Mouse (Mus musculus) heart, embryonic 12.5 days (tissue): ENCODE measurements at regions not wholly inside any gene's neighbourhood (a gene's known extent, or its start where the extent isn't known, plus 50 kb on each side); places are given as distances from the start of the nearest gene placed in this dataset.
A peak's percentile ranks its signal among the peaks of the same experiment; 100 is the strongest.
"Not testable (repeated sequence)": the region's sequence is repeated elsewhere in the genome, so short reads cannot be mapped to it uniquely, and the experiment has no call there.

ENCODE experiments used
- ATAC-seq: fragments of 200-750 bp; cut with Nextera tagmentation; 2 replicates; pipeline ENCODE4 v1.8.0; 2017; ENCODE audit warnings: moderate TSS enrichment, moderate library complexity; ENCODE audit not compliant: insufficient number of reproducible peaks, low FRiP score
- H3K27ac ChIP-seq: fragments of 300-500 bp; sonication (generic); 2 replicates; pipeline ENCODE4 v1.5.1; 2016; ENCODE audit warnings: mild to moderate bottlenecking, moderate library complexity; ENCODE audit not compliant: poor library complexity, severe bottlenecking
- H3K27me3 ChIP-seq: fragments of 300-500 bp; sonication (generic); replicated peaks from 2 replicates; pipeline ENCODE4 v1.6.1; 2016; ENCODE audit warnings: mild to moderate bottlenecking, moderate library complexity
- H3K36me3 ChIP-seq: fragments of 300-500 bp; sonication (generic); 2 replicates; pipeline ENCODE4 v1.6.1; 2016; ENCODE audit warnings: mild to moderate bottlenecking, moderate library complexity
- H3K4me1 ChIP-seq: fragments of 300-500 bp; sonication (generic); replicated peaks from 2 replicates; pipeline ENCODE4 v1.6.1; 2016; ENCODE audit warnings: mild to moderate bottlenecking
- H3K4me2 ChIP-seq: fragments of 300-500 bp; sonication (generic); 2 replicates; pipeline ENCODE4 v1.6.1; 2016; ENCODE audit warnings: mild to moderate bottlenecking, moderate library complexity
- H3K4me3 ChIP-seq: fragments of 300-500 bp; sonication (generic); 2 replicates; pipeline ENCODE4 v1.5.1; 2016; ENCODE audit warnings: mild to moderate bottlenecking
- H3K9ac ChIP-seq: fragments of 300-500 bp; sonication (generic); 2 replicates; pipeline ENCODE4 v1.6.1; 2016; ENCODE audit warnings: mild to moderate bottlenecking, moderate library complexity
- H3K9me3 ChIP-seq: fragments of 300-500 bp; sonication (generic); replicated peaks from 2 replicates; pipeline ENCODE4 v1.6.1; 2016; ENCODE audit warnings: mild to moderate bottlenecking, moderate library complexity
- WGBS: fragments of 180-500 bp; shearing (Covaris S2); methylation state at CpG from one replicate; pipeline ENCODE4 v1.1.7; 2016; 5-methylcytosine and 5-hydroxymethylcytosine counted together

GRCm38 (mm10) chr13:52295847-52296246, 235.2 kb downstream of the Diras2 start:
- ATAC-seq = no peak
- H3K4me1 ChIP-seq = no peaks in the 10 kb centered on the region
- WGBS = 90% methylated on average over 15 of the region's 15 CpGs

GRCm38 (mm10) chr13:52296541-52297276, 234.4 kb downstream of the Diras2 start:
- Histone ChIP-seq H3K4me2 (no peak overlapping the region), H3K4me3 (no peak overlapping the region), H3K27me3 (no peaks in the 10 kb centered on the region), H3K9ac (no peak overlapping the region), H3K9me3 (no peaks in the 10 kb centered on the region), H3K36me3 (no peaks in the 10 kb centered on the region), H3K4me1 (no peaks in the 10 kb centered on the region), H3K27ac (no peak overlapping the region)
- ATAC-seq = no peak
- 81% methylated on average over 9 of the region's 9 CpGs for whole genome bisulfite sequencing

More at GRCm38 (mm10) chr13:52295847-52296246, 235.2 kb downstream of the Diras2 start:
- Histone ChIP-seq H3K4me2 (no peak overlapping the region), H3K27me3 (no peaks in the 10 kb centered on the region), H3K9me3 (no peaks in the 10 kb centered on the region), H3K27ac (no peak overlapping the region), H3K4me3 (no peak overlapping the region), H3K36me3 (no peaks in the 10 kb centered on the region), H3K9ac (no peak overlapping the region)

GRCm38 (mm10) chr13:52297277-52297623, 233.8 kb downstream of the Diras2 start:
- no peaks in the 10 kb centered on the region for H3K4me1 ChIP-seq

GRCm38 (mm10) chr13:52298362-52298761, 232.7 kb downstream of the Diras2 start:
- WGBS = 67% methylated on average over 5 of the region's 5 CpGs
- no peak for ATAC-seq
- Histone ChIP-seq H3K27me3 (no peaks in the 10 kb centered on the region), H3K4me1 (no peaks in the 10 kb centered on the region), H3K9me3 (no peaks in the 10 kb centered on the region), H3K27ac (no peak overlapping the region), H3K4me3 (no peak overlapping the region), H3K9ac (no peak overlapping the region), H3K36me3 (no peaks in the 10 kb centered on the region), H3K4me2 (no peak overlapping the region)

More at GRCm38 (mm10) chr13:52297277-52297623, 233.8 kb downstream of the Diras2 start:
- Histone ChIP-seq H3K9ac (no peak overlapping the region), H3K27me3 (no peaks in the 10 kb centered on the region), H3K4me3 (no peak overlapping the region), H3K9me3 (no peaks in the 10 kb centered on the region), H3K36me3 (no peaks in the 10 kb centered on the region), H3K4me2 (no peak overlapping the region), H3K27ac (no peak overlapping the region)
- ATAC-seq = no peak
- 77% methylated on average over 7 of the region's 7 CpGs for WGBS

- not testable (repeated sequence) for H3K9ac ChIP-seq, H3K27me3 ChIP-seq, H3K4me2 ChIP-seq, H3K4me3 ChIP-seq, H3K9me3 ChIP-seq, ATAC-seq, H3K36me3 ChIP-seq, H3K27ac ChIP-seq
- H3K4me1 ChIP-seq = peaks cover 13% of the 10 kb centered on the region; the same call in 1 of the 2 replicates
Observed at GRCm38 (mm10) chr13:52305328-52305727, 225.8 kb downstream of the Diras2 start.

- ATAC-seq = no peak; the same call in 1 of the 2 replicates
- H3K36me3 ChIP-seq = no peaks in the 10 kb centered on the region
- WGBS = 51% methylated on average over 9 of the region's 9 CpGs
Observed at GRCm38 (mm10) chr13:52306783-52307440, 224.2 kb downstream of the Diras2 start.

GRCm38 (mm10) chr13:52310954-52311353, 220.1 kb downstream of the Diras2 start:
- ATAC-seq = no peak
- 45% methylated on average over 2 of the region's 2 CpGs for WGBS

More at GRCm38 (mm10) chr13:52306783-52307440, 224.2 kb downstream of the Diras2 start:
- Histone ChIP-seq H3K4me1 (peaks cover 13% of the 10 kb centered on the region; the same call in 1 of the 2 replicates), H3K4me3 (no peak overlapping the region), H3K9me3 (no peaks in the 10 kb centered on the region), H3K27me3 (no peaks in the 10 kb centered on the region), H3K9ac (no peak overlapping the region), H3K27ac (no peak overlapping the region), H3K4me2 (peak overlapping the region; percentile 27; the same call in 1 of the 2 replicates)

GRCm38 (mm10) chr13:52318276-52318675, 212.8 kb downstream of the Diras2 start:
- Histone ChIP-seq H3K4me2 (no peak overlapping the region), H3K9ac (no peak overlapping the region), H3K27me3 (no peaks in the 10 kb centered on the region), H3K4me1 (no peaks in the 10 kb centered on the region), H3K27ac (no peak overlapping the region), H3K4me3 (no peak overlapping the region), H3K9me3 (no peaks in the 10 kb centered on the region), H3K36me3 (no peaks in the 10 kb centered on the region)
- 82% methylated on average over 2 of the region's 2 CpGs for WGBS
- ATAC-seq = no peak

More at GRCm38 (mm10) chr13:52310954-52311353, 220.1 kb downstream of the Diras2 start:
- Histone ChIP-seq H3K36me3 (no peaks in the 10 kb centered on the region), H3K4me3 (no peak overlapping the region), H3K9ac (no peak overlapping the region), H3K4me1 (peaks cover 13% of the 10 kb centered on the region; the same call in 1 of the 2 replicates), H3K27me3 (no peaks in the 10 kb centered on the region), H3K9me3 (no peaks in the 10 kb centered on the region), H3K27ac (no peak overlapping the region), H3K4me2 (no peak overlapping the region)

- H3K36me3 ChIP-seq = no peaks in the 10 kb centered on the region
- WGBS = 68% methylated on average over 3 of the region's 3 CpGs
- H3K4me3 ChIP-seq = no peak overlapping the region
Observed at GRCm38 (mm10) chr13:52323691-52324090, 207.4 kb downstream of the Diras2 start.

GRCm38 (mm10) chr13:52324378-52324777, 206.7 kb downstream of the Diras2 start:
- ATAC-seq, H3K27me3 ChIP-seq, H3K27ac ChIP-seq: not testable (repeated sequence)

More at GRCm38 (mm10) chr13:52323691-52324090, 207.4 kb downstream of the Diras2 start:
- H3K4me1 ChIP-seq = peaks cover 9% of the 10 kb centered on the region; the same call in 1 of the 2 replicates
- H3K9me3 ChIP-seq = no peaks in the 10 kb centered on the region
- no peaks in the 10 kb centered on the region for H3K27me3 ChIP-seq
- no peak overlapping the region for H3K9ac ChIP-seq
- H3K4me2 ChIP-seq = no peak overlapping the region
- no peak overlapping the region for H3K27ac ChIP-seq
- no peak for ATAC-seq

GRCm38 (mm10) chr13:52325647-52326046, 205.4 kb downstream of the Diras2 start:
- H3K9me3 ChIP-seq, H3K27ac ChIP-seq, H3K4me1 ChIP-seq, H3K9ac ChIP-seq, H3K27me3 ChIP-seq, H3K36me3 ChIP-seq, H3K4me2 ChIP-seq, H3K4me3 ChIP-seq, ATAC-seq: not testable (repeated sequence)
- 80% methylated on average over 6 of the region's 6 CpGs for WGBS

More at GRCm38 (mm10) chr13:52324378-52324777, 206.7 kb downstream of the Diras2 start:
- not testable (repeated sequence) for H3K36me3 ChIP-seq, H3K4me1 ChIP-seq, H3K9ac ChIP-seq, H3K4me2 ChIP-seq, H3K4me3 ChIP-seq, H3K9me3 ChIP-seq
- WGBS = 74% methylated on average over 3 of the region's 3 CpGs
